Mouse (Mus musculus): ENCODE results near the gene Rfx2.

DNA sequence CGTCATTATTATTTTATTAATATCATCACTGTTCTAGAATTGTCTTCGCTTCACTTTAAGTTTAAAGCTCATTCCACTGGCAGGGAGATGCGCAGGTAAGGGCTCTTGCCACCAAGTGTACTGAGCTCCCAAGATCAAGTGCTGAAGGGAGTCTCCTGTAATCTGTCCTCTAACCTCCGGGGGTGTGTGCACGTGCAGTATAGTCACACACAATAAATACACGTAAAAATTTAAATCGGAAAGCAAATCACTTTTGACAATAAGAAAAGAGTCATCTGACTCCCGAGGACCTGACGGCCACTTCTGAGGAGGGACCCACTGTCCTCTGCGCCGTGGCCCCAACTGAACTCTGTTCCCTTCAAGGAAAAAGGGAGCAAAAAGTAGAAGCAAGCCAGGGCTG lies 1.6 kb downstream of the Rfx2 start:
- no peak for TF ChIP-seq CTCF (IDR thresholded peaks at IDR 0.05; ENCODE audit: low read depth, low read length)
- TF ChIP-seq POLR2AphosphoS5 (IDR thresholded peaks at IDR 0.05; ENCODE audit: insufficient replicate concordance, low read depth, low read length): no peak
- TF ChIP-seq GATA2 (IDR thresholded peaks at IDR 0.05; ENCODE audit: borderline replicate concordance, low read depth, low read length): no peak
